Mouse (Mus musculus): ENCODE measurements around the gene Sec1. TPM values are rescaled to one million over a fixed set of nuclear protein-coding genes. Genes with fewer than 3 reads are reported as not detected.

Gene Sec1
- total and polyA plus RNA-seq, 3 experiments = 0.16 to 0.25 (median 0.16) TPM

DNA sequence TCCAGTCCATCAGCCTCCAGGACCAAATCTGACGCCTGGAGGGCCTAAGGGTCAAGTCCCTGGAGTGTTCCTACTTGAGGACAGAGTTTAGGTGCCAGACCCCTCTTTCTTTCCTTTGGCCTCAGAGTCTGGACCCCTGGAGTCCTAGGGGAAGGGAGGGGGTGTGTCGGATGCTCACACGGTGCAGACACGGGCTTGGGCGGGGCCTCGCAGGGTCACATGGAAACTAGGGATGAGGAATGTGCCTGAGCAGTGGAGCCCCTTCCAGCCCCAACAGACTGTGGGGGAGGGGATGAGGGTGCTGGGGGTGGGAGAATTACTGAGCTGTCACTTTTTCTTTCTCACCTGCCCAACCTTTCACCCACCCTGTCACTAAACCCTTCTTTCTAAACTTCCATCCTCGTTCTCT lies 11.7 kb upstream of the Sec1 start:
- Histone ChIP-seq H3K4me3 (peak overlapping the region; percentile 91), H3K9ac (ENCODE audit: low read depth, low read length) (peak overlapping the region; percentile 97), H3K36me3 (ENCODE audit: control insufficient read depth, insufficient read depth, low read length) (peaks cover 23% of the 10 kb centered on the region), H3K4me1 (ENCODE audit: control insufficient read depth, insufficient read depth, low read length) (peaks cover 18% of the 10 kb centered on the region), H3K27me3 (ENCODE audit: control insufficient read depth, insufficient read depth, low read length) (no peaks in the 10 kb centered on the region), H3K27ac (peak overlapping the region; percentile 99), H3K79me2 (replicated peaks; ENCODE audit: control insufficient read depth, insufficient read depth, low read length) (no peaks in the 10 kb centered on the region)
- intact Hi-C loops (cut with DNase I) = no loop called here
- WGBS = 0% methylated on average over 7 of the region's 7 CpGs
- peak; percentile 87 for DNase-seq
- peak; percentile 90 for TF ChIP-seq POLR2A (IDR thresholded peaks at IDR 0.05; ENCODE audit: insufficient read depth, low read depth, low read length)
- TF ChIP-seq CTCF (IDR thresholded peaks at IDR 0.05) = no peak
- TF ChIP-seq EP300 (IDR thresholded peaks at IDR 0.05; ENCODE audit: insufficient read depth, low read depth, low read length) = peak; percentile 98

GRCm38 (mm10) chr7:45705443-45705864 lies 11.3 kb upstream of the Sec1 start:
- Histone ChIP-seq H3K79me2 (replicated peaks; ENCODE audit: control insufficient read depth, insufficient read depth, low read length) (no peaks in the 10 kb centered on the region), H3K36me3 (ENCODE audit: control insufficient read depth, insufficient read depth, low read length) (peaks cover 23% of the 10 kb centered on the region), H3K27ac (peak overlapping the region; percentile 99), H3K4me3 (peak overlapping the region; percentile 91), H3K4me1 (ENCODE audit: control insufficient read depth, insufficient read depth, low read length) (peaks cover 20% of the 10 kb centered on the region), H3K9ac (ENCODE audit: low read depth, low read length) (peak overlapping the region; percentile 97), H3K27me3 (ENCODE audit: control insufficient read depth, insufficient read depth, low read length) (no peaks in the 10 kb centered on the region)
- intact Hi-C loops (cut with DNase I) = no loop called here
- no peak for TF ChIP-seq EP300 (IDR thresholded peaks at IDR 0.05; ENCODE audit: insufficient read depth, low read depth, low read length)
- TF ChIP-seq CTCF (IDR thresholded peaks at IDR 0.05) = peak; percentile 16; the same call in 1 of the 2 replicates
- TF ChIP-seq POLR2A (IDR thresholded peaks at IDR 0.05; ENCODE audit: insufficient read depth, low read depth, low read length) = no peak
- WGBS = 1% methylated on average over 21 of the region's 21 CpGs
- no peak for DNase-seq

- Histone ChIP-seq H3K4me3 (peak within 1 kb of the TSS; percentile 91), H3K79me2 (replicated peaks; ENCODE audit: control insufficient read depth, insufficient read depth, low read length) (no peaks in the 10 kb centered on the region), H3K36me3 (ENCODE audit: control insufficient read depth, insufficient read depth, low read length) (peaks cover 20% of the 10 kb centered on the region), H3K4me1 (ENCODE audit: control insufficient read depth, insufficient read depth, low read length) (peaks cover 20% of the 10 kb centered on the region), H3K27ac (peak within 1 kb of the TSS; percentile 99), H3K27me3 (ENCODE audit: control insufficient read depth, insufficient read depth, low read length) (0 out of 2 replicates have a peak, but pooled peaks cover 2% of the 10 kb centered on the region), H3K9ac (ENCODE audit: low read depth, low read length) (peak within 1 kb of the TSS; percentile 97)
- TF ChIP-seq CTCF (IDR thresholded peaks at IDR 0.05) = no peak
- peak; percentile 91 for TF ChIP-seq EP300 (IDR thresholded peaks at IDR 0.05; ENCODE audit: insufficient read depth, low read depth, low read length)
- TF ChIP-seq POLR2A (IDR thresholded peaks at IDR 0.05; ENCODE audit: insufficient read depth, low read depth, low read length) = peak; percentile 97
- WGBS = under 1% methylated on average over 36 of the region's 36 CpGs
- peak; percentile 97 to 100 for DNase-seq
- intact Hi-C loops (cut with DNase I) = loop anchor here (5.0 kb wide), 3 partner anchors 178 to 1153 kb away; partner anchors contain the start of genes Nr1h2, Plekha4 and Ppp1r15a
Observed at GRCm38 (mm10) chr7:45704730-45705442, 10.7 kb upstream of the Sec1 start, which contains the start of gene Dbp. Gene Dbp (plus strand): TSS chr7:45705088.

DNA sequence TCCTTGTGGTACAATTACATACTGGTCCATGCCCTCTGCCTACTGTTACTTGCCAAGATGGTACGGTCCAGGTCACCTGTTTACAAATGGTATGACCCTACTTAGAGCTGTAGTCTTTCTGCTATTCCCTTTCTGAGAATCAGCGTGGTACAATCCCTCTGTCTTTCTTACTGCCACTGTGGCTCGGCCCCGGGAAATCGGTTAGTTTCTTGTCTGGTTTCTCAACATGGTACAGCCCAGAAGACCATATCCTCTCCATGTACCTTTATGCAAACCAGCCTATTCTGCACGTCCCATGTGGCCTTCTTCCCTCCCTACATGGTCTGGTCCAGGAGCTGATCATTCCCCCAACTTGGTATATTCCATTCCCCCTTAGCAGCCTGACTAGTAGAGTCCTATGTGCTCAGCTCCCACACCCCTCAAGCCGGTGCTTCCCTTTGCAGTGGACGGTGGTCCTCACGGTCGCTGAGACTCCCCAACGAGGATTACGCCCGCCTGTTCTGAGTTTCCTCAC lies 9.9 kb upstream of the Sec1 start:
- WGBS = under 1% methylated on average over 13 of the region's 13 CpGs
- TF ChIP-seq CTCF (IDR thresholded peaks at IDR 0.05) = no peak
- TF ChIP-seq EP300 (IDR thresholded peaks at IDR 0.05; ENCODE audit: insufficient read depth, low read depth, low read length) = peak; percentile 87
- peak; percentile 99 for TF ChIP-seq POLR2A (IDR thresholded peaks at IDR 0.05; ENCODE audit: insufficient read depth, low read depth, low read length)
- H3K27ac ChIP-seq = peak overlapping the region; percentile 91
- intact Hi-C loops (cut with DNase I) = loop anchor here (5.0 kb wide), 3 partner anchors 177 to 1152 kb away; partner anchors contain the start of genes Nr1h2, Plekha4 and Ppp1r15a
- peaks cover 18% of the 10 kb centered on the region for H3K4me1 ChIP-seq (ENCODE audit: control insufficient read depth, insufficient read depth, low read length)
- peak overlapping the region; percentile 51 for H3K4me3 ChIP-seq
- H3K79me2 ChIP-seq (replicated peaks; ENCODE audit: control insufficient read depth, insufficient read depth, low read length) = no peaks in the 10 kb centered on the region
- H3K27me3 ChIP-seq (ENCODE audit: control insufficient read depth, insufficient read depth, low read length) = 0 out of 2 replicates have a peak, but pooled peaks cover 3% of the 10 kb centered on the region
- peaks cover 13% of the 10 kb centered on the region for H3K36me3 ChIP-seq (ENCODE audit: control insufficient read depth, insufficient read depth, low read length)
- H3K9ac ChIP-seq (ENCODE audit: low read depth, low read length) = peak overlapping the region; percentile 82
- DNase-seq = peak in 1 of 2 experiments; percentile 68

- 35% methylated on average over 12 of the region's 12 CpGs for WGBS
- 0 out of 2 replicates have a peak, but pooled peaks cover 3% of the 10 kb centered on the region for H3K27me3 ChIP-seq (ENCODE audit: control insufficient read depth, insufficient read depth, low read length)
- H3K9ac ChIP-seq (ENCODE audit: low read depth, low read length) = peak overlapping the region; percentile 82
- intact Hi-C loops (cut with DNase I) = loop anchor here (5.0 kb wide), 3 partner anchors 176 to 1151 kb away; partner anchors contain the start of genes Nr1h2, Plekha4 and Ppp1r15a
- peaks cover 15% of the 10 kb centered on the region for H3K4me1 ChIP-seq (ENCODE audit: control insufficient read depth, insufficient read depth, low read length)
- H3K4me3 ChIP-seq = peak overlapping the region; percentile 51; the same call in 1 of the 2 replicates
- TF ChIP-seq POLR2A (IDR thresholded peaks at IDR 0.05; ENCODE audit: insufficient read depth, low read depth, low read length) = no peak
- TF ChIP-seq EP300 (IDR thresholded peaks at IDR 0.05; ENCODE audit: insufficient read depth, low read depth, low read length) = no peak
- TF ChIP-seq CTCF (IDR thresholded peaks at IDR 0.05) = no peak
- H3K27ac ChIP-seq = peak overlapping the region; percentile 91
- peak in 1 of 2 experiments; percentile 36 for DNase-seq
- H3K79me2 ChIP-seq (replicated peaks; ENCODE audit: control insufficient read depth, insufficient read depth, low read length) = no peaks in the 10 kb centered on the region
- peaks cover 7% of the 10 kb centered on the region for H3K36me3 ChIP-seq (ENCODE audit: control insufficient read depth, insufficient read depth, low read length)
Observed at GRCm38 (mm10) chr7:45703521-45704033, 9.4 kb upstream of the Sec1 start.

All from heart, adult 2 months (tissue).